Mouse (Mus musculus): ENCODE measurements at regions not wholly inside any gene's neighbourhood (a gene's known extent, or its start where the extent isn't known, plus 50 kb on each side); places are given as distances from the start of the nearest gene placed in this dataset.

DNA sequence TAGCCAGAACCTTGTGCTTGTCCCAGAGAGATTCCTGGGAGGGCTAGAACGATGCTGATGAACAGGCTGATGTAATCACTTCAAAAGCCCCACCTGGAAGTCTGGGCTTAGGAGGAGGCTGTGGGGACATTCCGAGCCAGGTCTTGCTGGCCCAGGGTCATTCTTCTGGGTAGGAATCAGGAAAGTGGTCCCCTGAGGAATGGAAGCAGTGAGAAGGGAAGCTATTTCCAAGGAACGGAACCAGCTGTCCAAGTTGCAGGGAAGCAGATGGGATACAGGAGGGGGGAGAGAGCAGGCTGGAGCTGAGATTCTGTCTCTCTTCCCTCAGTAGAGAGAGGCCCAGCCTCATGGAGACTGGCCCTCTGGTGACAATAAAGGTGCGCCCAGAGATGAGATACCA, 243.9 kb downstream of the Tcf7l2 start:
- no peak for DNase-seq (ENCODE audit: low read depth)

DNA sequence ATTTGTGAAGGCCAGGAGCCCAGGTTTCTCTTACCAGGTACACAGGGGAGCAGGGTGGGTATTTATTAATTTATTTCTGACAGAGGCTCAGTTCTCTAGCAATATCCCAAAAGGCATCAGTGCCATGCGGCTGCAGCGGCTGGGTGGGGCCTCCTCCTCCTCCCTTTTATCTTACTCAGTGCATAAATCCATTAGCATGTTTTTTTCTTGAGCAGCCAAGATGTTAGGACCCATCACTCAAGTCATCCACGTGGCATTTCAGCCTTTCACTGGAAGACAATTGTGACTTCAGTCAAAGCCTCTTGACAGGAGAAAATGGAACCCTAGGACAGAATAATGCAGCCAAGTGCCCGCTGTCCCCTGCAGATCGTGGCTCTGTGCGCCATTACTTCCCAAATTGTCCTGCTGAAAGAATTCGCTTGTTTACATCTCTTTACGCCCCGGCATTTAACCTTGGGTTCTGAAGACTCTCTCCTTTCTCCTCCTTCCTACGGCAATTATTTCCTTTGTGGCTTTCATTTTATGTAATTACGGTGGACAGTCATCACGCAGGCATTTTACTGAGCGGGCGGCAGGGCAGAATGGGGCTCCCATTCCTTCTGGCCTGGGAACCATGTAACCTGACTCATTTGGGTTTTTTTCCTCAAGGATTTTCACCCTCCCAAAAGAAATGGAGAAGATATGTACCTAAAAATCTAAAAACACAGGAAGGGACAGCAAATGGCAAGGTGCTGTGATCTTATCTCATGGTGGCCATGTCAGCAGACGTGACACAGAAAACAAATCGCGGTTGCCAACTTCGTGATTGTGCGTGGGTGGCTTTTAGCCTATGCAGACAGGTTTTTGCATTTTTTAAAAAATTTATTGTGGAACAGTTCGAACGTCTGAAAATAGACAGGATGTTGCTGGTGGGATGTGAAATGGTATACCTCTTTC, 250.4 kb downstream of the Tcf7l2 start:
- no peak for DNase-seq (ENCODE audit: low read depth)

DNA sequence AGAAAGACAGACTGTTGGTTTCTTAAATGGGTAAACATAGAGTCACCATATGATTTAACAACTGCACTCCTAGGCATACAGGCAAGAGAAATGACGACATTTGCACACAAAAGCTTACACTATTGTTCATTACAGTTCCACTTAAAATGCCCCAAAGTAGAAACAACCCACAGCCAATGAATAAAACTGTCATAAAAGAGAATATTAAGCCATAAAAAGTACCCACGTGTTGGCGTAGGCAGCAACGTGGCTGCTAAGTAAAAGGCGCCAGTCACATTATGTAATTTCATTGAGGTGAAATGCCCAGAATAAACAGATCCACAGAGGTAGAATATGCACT, 251.1 kb downstream of the Tcf7l2 start:
- no peak for DNase-seq (ENCODE audit: low read depth)

DNA sequence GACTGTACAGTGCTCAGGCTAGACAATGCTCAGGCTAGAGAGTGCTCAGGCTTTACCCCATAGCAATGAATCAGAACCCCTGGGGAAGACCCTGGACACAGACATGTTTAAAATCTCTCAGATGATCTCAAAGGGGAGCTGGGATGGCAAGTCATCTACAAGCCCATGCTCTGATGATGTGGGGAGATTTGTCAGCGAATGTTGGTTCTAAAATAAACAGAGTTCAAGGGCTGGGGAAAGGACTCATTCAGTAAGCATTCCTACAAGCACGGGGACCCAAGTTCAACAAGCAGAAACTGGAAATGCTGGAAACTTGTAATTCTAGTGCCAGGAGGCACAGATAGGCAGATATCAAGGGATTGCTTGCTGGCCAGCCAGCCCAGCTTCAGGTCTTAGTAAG, 254.1 kb downstream of the Tcf7l2 start:
- DNase-seq (ENCODE audit: low read depth): no peak

DNA sequence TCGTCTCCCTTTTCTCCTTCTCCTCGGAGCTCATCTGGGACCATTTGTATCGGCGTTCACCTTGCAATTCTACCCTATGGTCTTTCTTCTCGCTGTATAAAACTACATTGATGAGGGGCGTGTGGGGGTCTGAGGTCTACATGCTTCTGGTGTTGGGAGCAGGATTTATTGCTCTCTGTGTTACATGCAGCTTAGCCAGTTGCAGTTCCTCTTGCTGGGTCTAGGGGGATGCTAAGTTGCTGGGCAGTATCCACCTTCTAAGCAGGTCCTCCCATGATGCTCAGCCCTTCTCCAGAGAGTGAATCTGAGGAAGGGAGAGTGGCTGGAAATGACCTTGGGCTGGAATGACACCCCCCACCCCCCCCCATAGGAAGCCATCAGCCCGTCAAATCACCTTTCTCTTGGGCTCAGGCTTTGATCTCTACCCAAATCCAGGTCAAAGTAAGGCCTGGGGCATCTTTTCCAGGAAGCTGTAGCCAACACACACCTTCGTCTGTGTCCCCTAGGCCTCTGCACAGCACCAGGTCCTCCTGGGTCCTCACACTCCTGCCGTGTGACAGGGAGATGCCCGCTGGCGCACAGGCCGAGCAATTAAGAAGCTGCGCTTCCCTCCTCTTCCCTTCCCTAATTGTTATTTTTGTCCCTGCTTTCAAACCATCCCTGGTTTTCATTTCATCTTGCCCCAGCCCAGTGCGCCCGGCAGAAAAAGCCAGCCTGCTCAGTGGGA, 257.0 kb downstream of the Tcf7l2 start:
- DNase-seq (ENCODE audit: low read depth): no peak

DNA sequence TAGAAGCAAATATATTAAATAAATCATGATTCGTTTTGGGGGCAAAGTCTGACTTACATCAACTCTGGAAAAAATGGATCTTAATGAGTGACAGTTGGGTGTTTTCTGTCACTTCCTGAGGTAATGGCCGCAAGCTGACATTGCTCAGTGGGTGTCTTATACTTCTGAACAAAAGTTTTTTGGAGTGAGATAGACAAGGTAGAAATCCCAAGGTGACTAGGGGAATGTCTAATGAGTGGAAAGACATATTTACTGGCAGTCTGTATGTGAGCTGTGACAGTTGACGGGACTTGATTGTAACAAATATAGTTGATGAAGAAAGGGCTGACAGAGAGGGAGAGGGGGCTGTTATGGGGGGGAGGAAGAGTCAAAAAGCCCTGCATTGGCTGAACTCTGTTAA, 257.8 kb downstream of the Tcf7l2 start:
- no peak for DNase-seq (ENCODE audit: low read depth)

DNA sequence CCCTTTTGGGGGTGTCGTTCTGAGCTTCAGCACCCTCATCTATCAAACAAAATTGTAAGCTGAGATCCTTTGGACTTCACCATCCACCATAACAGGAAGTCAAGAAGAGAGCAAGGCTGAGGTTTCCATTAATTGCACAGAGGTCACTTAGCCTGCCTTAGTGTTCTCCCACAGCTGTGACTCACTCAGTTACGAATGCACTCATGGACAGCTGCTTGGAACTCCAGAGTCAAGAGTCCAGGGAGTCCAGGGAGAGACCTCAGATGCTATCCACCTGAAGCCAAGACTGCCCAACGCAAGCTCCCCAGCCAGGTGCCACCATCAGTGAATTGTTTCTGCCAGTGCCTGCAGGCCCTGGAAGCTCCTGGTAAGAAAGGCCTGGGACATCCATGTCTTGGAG, 259.8 kb downstream of the Tcf7l2 start:
- DNase-seq (ENCODE audit: low read depth): no peak

DNA sequence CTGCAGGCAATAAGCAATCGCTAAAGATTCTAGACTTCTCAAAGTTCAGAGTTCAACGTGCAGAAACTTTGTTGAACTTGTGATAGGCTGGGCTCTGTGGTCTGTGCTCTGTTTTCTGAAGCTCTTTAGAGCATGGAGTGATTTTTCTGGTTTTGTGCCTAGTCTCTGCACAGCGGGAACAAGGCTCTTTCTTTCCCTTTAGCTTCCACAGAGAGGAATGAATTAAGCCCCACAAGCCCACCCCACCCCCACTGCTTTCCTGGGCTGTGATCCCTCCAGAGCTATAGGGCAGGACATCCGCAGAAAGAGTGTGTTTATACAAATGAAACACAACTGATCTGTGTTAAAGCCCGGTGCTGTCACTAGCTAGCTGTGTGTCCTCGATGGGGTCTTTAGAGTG, 264.3 kb downstream of the Tcf7l2 start:
- DNase-seq (ENCODE audit: low read depth): no peak

DNA sequence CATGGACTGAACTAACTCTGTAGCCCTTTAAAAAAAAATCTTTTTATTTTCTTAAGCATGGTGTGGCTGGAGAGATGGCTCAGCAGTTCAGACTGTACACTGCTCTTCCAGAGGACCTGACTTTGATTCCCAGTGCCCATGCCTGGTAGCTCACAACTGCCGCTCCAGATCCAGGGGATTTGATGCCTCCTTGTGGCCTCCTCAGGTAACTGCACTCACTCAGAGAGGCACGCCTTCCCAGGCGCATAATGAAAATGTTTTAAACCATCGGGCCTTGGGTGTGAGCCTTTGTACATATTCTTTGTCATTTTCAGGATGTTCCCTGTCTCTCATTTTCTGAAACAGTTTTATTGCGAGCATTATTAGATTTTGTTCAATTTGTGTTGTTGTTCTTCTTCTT, 265.8 kb downstream of the Tcf7l2 start:
- no peak for DNase-seq (ENCODE audit: low read depth)

DNA sequence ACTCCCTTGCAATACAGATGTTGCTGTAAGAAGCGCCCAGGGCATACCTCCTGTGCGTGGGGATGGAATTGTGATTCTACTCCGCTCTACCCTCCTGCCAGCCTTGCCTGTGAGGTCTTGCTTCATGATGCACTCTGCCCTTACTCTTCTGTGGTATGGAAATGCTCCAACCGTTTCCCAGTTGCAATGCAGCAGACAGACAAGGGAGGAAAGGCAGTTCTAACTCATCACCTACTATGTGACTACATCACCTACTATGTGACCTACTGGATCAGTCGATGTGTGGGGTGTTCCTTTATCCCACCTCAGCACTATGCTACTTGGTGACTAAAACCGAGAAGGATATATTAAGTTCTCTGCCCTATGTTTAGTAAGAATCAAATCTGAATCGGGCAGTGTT, 269.1 kb downstream of the Tcf7l2 start:
- no peak for DNase-seq (ENCODE audit: low read depth)

DNA sequence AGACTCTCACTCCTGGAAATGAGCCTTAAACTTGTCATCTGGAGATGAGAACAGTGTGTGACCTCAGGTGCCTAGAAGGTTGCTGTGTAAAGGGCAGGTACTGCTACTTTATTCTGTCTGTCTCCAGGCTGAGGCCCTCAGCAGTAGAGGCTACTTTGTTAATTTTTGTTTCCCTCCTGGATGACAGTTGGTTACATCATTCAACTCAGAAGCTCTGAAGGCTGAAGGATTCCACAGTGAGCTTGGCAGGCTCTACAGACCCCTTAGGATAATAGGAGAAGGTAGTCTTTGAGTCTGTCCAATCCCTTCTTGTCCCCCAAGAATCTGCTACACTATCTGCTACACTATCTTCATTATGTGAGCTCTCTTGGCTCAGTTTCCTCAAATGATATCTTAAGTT, 269.7 kb downstream of the Tcf7l2 start:
- no peak for DNase-seq (ENCODE audit: low read depth)

DNA sequence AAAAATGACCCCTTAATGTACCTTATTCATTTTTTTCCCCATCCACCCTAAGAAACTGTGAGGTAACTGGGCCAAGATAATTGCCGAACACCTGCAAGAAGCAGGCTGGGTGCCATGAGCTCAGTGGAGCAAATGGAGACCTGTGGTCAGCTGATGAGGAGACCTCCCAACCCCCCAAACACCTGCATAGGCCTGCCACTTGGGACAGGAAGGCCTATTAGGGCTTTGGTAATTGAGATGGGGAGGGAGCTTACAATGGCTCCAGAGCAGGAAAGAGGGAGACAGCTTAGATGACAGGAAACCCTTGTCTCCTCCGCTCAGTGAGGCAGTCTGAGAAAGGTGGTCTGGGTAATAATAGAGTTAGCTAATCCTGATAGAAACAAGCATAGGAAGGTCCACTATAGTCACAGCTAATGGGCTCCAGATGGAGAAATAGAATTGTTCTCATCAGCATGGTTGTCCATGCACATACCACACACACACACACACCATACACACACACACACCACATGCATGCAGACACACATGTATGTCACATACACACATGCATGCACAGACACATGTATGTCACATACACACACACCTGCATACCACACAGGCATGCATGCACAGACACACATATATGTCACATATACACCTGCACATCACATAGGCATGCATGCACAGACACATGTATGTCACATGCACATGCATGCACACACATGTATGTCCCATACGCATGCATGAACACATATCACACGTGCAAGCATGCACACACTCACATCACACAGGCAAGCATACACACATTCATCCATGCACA, 270.2 kb upstream of the Habp2 start:
- no peak for DNase-seq (ENCODE audit: low read depth)

DNA sequence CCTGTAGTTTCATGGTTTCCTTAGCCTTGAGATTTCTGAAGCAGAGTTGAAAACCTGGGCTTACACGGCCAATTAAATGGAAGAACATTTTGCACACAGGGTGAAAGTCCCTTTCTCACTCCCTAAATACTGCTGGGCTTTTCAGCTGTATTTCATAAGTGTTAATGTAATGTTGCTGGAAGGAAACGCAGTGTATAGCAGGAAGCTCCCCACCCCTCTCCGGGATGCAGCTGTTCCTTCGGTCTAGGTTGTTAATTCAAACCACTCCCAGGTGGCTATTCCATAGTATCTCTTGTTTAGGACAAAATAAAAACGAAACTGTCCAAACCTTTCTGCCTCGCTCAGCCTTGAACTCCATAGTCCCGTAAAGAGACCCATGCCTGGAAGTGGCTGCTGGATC, 269.4 kb upstream of the Habp2 start:
- no peak for DNase-seq (ENCODE audit: low read depth)

DNA sequence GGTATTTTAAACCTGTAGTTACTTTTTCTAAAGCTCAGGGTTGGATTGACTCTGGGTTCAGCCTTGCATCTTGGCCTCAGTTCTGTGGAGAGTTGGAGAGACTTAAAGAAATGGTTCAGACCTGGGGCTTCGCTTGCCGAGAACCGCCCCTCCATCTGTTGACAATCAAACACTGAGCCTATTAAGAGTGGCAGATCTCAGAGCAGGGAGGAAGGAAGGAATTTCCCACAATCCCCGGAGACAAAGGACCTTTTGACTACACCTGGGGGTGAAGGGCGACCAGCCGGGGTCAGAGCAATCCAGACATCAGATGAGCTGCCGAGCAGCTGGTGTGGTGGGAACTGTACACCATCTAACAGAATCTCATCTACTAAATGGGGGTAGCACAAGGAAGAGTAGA, 267.8 kb upstream of the Habp2 start:
- no peak for DNase-seq (ENCODE audit: low read depth)

DNA sequence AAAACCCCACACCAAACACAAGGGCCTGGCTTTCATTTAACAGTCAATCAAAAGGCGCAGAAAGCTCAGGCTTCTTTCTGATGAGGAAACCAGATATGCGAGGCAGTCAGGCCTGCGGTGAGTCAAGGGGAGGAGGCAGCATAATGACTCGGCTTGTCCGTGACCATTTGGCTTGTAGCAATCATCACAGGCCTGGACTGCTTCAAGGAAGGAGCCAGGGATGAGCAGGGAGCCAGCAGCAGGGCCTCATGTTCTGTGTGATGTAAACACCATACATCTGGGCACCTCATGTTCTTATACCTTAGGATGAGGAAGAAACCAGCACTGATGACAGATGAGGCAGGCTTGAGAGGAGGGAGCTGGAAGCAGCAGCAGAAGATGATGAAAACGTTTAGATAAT, 264.6 kb upstream of the Habp2 start:
- no peak for DNase-seq (ENCODE audit: low read depth)

DNA sequence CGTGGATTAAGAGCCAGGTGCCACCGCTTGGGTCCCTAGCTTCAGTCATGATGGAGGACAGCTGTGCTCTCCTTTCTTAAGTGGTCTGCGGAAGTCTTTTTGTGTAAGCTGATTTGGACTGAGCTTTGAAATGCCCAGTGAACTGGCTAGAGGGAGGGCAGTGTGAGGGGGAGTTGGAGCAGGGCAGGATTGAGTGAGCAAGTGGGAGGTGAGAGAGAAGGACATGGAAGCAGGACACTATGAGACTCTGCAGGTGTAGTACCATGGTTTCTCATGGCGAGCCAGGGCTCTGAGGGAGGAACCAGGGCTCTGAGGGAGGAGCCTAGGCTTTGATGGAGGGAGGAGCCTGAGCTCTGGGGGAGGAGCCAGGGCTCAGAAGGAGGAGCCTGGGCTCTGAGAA, 262.3 kb upstream of the Habp2 start:
- DNase-seq (ENCODE audit: low read depth): no peak

DNA sequence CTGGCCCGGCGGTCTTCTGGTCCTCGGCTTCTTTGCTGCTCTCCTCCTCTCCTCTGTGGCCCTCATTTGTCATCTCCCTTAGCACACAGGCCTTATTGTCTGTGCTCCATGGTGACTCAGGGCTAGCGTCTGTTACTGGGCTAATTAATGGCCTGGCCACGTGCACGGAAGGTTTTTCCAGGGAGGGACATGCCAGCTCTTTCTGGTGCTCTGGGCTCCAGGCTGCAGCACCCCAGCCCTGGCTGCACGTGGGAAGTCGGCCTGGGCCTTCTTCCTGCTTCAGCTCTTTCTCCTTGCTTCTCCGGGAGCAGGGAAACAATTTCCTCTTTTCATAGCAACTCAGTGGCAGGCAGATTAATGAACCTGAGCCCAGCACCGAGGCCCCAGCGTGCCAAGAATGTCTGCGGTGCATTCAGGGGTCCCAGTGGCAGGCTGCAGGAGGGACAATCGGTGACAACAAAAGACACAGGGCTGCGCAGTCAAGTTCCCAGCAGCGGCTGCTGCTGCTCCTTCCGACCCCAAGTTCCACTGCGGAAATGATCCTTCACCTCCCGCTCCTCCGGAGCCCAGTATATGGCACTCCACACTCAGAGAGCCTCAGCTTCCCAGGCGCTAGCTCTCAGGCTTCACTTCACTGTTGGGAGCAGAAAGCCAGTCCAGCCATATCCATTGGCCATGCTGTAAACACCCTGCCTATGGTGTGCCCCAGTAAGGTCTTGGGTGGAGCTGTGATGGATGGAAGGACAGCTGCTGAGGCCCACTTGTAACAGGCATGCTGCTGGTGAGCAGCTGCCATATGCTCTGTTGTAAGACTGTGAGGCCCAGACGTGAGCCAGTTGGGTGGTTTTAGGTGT, 257.3 kb upstream of the Habp2 start:
- no peak for DNase-seq (ENCODE audit: low read depth)

DNA sequence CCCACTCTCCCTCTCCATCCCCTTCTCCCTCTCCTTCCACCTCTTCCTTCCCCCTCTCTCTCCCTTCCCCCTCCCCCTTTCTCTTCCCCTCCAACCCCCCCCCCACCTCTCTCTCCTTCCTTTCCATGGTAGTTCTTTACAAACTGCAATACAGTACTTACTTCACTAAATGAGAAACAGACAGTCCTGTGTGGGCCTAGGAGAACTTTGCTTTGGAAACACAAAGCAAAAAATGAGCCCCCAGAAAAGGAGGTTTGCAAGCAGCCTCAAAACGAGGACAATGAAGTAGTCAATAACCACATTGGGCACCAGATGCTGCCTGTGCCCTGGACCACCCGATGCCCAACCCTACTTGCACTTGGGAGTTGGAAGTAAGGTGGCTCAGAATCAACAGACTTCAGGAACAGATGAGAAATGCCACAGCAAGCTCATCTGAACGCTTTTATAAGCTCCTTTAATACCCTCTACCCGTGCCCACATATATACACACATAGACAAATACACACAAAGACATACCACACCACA, 256.5 kb upstream of the Habp2 start:
- no peak for DNase-seq (ENCODE audit: low read depth)

DNA sequence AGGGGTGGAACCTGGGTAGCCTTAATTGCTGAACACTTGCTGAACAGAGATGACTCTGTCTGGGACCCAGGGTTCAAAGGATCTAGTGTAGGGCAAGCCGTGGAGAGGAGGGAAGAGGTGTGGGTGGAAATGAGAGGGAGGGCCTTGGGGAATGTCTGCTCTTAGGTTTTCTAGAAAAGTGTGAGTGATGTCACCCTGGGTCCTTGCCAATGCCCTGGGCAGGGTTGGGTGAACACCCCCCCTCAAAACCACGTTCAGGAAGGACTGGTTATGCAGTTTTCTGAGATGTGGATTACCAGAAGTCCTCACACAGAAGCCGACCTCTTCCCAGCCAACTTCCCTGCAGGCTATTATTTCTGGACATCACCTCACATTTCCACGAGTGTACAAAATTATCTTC, 252.4 kb upstream of the Habp2 start:
- DNase-seq (ENCODE audit: low read depth): no peak

DNA sequence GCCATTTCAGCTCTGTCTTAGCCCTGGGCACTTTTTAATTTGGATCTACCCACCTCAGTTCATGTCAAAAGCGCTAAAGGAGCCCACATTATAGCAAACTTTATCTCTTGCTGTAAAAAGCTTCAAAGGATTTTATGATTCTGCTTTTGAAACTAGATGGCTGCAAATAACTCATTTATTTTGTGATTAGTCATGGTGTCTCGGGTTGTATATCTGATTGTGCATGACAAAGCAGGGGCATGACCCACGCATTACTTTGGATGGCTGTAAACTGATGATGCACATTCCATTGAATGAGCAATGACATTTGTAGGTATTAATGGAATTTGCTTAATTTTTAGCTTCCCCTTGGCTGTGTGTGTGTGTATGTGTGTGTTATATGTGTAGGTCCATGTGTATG, 249.4 kb upstream of the Habp2 start:
- no peak for DNase-seq (ENCODE audit: low read depth)

Data from gonadal fat pad, adult 2 months (tissue).